Mouse (Mus musculus): ENCODE measurements around the gene Eif5. TPM values are rescaled to one million over a fixed set of nuclear protein-coding genes. Genes with fewer than 3 reads are reported as not detected.
A peak's percentile ranks its signal among the peaks of the same experiment; 100 is the strongest.
"Not testable (repeated sequence)": the region's sequence is repeated elsewhere in the genome, so short reads cannot be mapped to it uniquely, and the experiment has no call there.

Gene Eif5
- polyA plus RNA-seq, 1 experiment from 2014 or later, result 518 TPM

DNA sequence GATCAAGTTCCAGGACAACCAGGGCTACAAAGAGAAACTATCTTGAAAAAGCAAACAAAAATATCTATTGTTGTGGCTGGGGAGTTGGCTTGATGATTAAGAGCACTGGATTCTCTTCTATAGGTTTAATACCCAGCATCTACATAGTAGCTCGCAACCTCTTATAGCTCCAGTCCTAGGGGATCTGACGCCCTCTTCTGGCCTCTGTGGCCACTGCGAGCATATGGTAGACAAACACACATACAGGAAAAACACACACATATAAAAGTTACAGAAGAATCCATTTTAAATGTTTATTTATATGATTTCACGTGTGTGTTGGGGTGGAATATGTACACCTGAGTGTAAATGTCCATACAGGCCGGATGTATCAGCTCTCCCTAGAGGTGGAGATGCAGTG, 30.8 kb upstream of the Eif5 start:
- Histone ChIP-seq H3K4me1 (ENCODE audit: control insufficient read depth, insufficient read depth, low read length) (no peaks in the 10 kb centered on the region), H3K4me2 (ENCODE audit: low read depth, low read length) (no peak overlapping the region), H3K27ac (ENCODE audit: low read depth, low read length) (no peak overlapping the region), H3K9me3 (ENCODE audit: control insufficient read depth, low read length) (no peaks in the 10 kb centered on the region), H3K4me3 (ENCODE audit: low read depth, low read length) (no peak overlapping the region), H3K27me3 (ENCODE audit: control insufficient read depth, insufficient read depth, low read length) (no peaks in the 10 kb centered on the region), H3K36me3 (ENCODE audit: control insufficient read depth, insufficient read depth, low read length) (no peaks in the 10 kb centered on the region), H3K9ac (replicated peaks; ENCODE audit: low read depth, low read length) (no peak overlapping the region)
- WGBS, result 63% methylated on average over 5 of the region's 5 CpGs
- no peak for ATAC-seq (ENCODE audit: low read depth)

- H3K9ac ChIP-seq (replicated peaks; ENCODE audit: low read depth, low read length), result no peak overlapping the region
- no peak for ATAC-seq (ENCODE audit: low read depth)
- H3K27me3 ChIP-seq (ENCODE audit: control insufficient read depth, insufficient read depth, low read length), result no peaks in the 10 kb centered on the region
- no peak overlapping the region for H3K27ac ChIP-seq (ENCODE audit: low read depth, low read length)
- WGBS, result 92% methylated on average over 10 of the region's 10 CpGs
- H3K9me3 ChIP-seq (ENCODE audit: control insufficient read depth, low read length), result no peaks in the 10 kb centered on the region
- no peaks in the 10 kb centered on the region for H3K4me1 ChIP-seq (ENCODE audit: control insufficient read depth, insufficient read depth, low read length)
- no peak overlapping the region for H3K4me2 ChIP-seq (ENCODE audit: low read depth, low read length)
- H3K36me3 ChIP-seq (ENCODE audit: control insufficient read depth, insufficient read depth, low read length), result no peaks in the 10 kb centered on the region
- H3K4me3 ChIP-seq (ENCODE audit: low read depth, low read length), result no peak overlapping the region
Observed at GRCm38 (mm10) chr12:111507962-111508361, 29.9 kb upstream of the Eif5 start.

DNA sequence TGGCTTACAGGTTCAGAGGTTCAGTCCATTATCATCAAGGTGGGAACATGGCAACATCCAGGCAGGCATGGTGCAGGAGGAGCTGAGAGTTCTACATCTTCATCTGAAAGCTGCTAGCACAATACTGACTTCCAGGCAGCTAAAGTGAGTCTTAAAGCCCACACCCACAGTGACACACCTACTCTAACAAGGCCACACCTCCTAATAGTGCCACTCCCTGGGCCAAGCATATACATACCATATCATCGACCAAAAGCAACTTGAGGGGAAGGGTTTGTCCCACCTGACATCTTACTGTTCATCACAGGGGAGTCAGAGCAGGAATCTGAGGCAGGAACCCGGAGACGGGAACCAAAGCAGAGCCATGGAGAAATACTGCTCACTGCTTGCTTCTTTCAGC, 29.4 kb upstream of the Eif5 start:
- not testable (repeated sequence) for ATAC-seq (ENCODE audit: low read depth); H3K36me3 ChIP-seq (ENCODE audit: control insufficient read depth, insufficient read depth, low read length); H3K9ac ChIP-seq (replicated peaks; ENCODE audit: low read depth, low read length); H3K4me1 ChIP-seq (ENCODE audit: control insufficient read depth, insufficient read depth, low read length); H3K27ac ChIP-seq (ENCODE audit: low read depth, low read length); H3K4me3 ChIP-seq (ENCODE audit: low read depth, low read length); H3K27me3 ChIP-seq (ENCODE audit: control insufficient read depth, insufficient read depth, low read length); H3K9me3 ChIP-seq (ENCODE audit: control insufficient read depth, low read length); H3K4me2 ChIP-seq (ENCODE audit: low read depth, low read length)
- 79% methylated on average over 3 of the region's 3 CpGs for WGBS

GRCm38 (mm10) chr12:111512572-111513063, 25.2 kb upstream of the Eif5 start:
- H3K9me3 ChIP-seq (ENCODE audit: control insufficient read depth, low read length), result no peaks in the 10 kb centered on the region
- WGBS, result 90% methylated on average over 12 of the region's 12 CpGs
- H3K27me3 ChIP-seq (ENCODE audit: control insufficient read depth, insufficient read depth, low read length), result no peaks in the 10 kb centered on the region
- H3K9ac ChIP-seq (replicated peaks; ENCODE audit: low read depth, low read length), result no peak overlapping the region
- H3K4me2 ChIP-seq (ENCODE audit: low read depth, low read length), result no peak overlapping the region
- no peak for ATAC-seq (ENCODE audit: low read depth)
- H3K27ac ChIP-seq (ENCODE audit: low read depth, low read length), result no peak overlapping the region
- H3K4me1 ChIP-seq (ENCODE audit: control insufficient read depth, insufficient read depth, low read length), result no peaks in the 10 kb centered on the region
- H3K36me3 ChIP-seq (ENCODE audit: control insufficient read depth, insufficient read depth, low read length), result no peaks in the 10 kb centered on the region
- H3K4me3 ChIP-seq (ENCODE audit: low read depth, low read length), result no peak overlapping the region

DNA sequence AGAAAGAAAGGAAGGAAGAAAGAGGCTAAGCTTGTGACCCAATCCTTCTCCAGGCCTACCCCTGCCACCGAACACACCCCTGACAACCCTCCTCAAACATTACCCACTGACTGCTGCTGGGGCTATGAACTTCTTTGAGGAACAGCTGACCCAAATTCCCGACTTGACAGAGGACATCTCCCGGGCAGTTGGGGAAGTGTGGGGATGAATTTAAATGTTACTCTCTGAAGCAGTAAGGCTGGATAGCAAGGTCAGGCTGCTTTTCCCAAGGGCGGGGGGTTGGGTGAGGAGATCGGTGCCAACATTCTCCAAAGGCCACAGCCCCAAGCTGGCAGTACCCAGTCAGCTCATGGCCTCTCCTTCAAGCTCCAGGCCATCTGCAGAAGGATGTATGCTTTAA, 24.1 kb upstream of the Eif5 start:
- H3K36me3 ChIP-seq (ENCODE audit: control insufficient read depth, insufficient read depth, low read length), result no peaks in the 10 kb centered on the region
- no peaks in the 10 kb centered on the region for H3K27me3 ChIP-seq (ENCODE audit: control insufficient read depth, insufficient read depth, low read length)
- H3K27ac ChIP-seq (ENCODE audit: low read depth, low read length), result peak overlapping the region; percentile 35; the same call in 1 of the 2 replicates
- H3K9ac ChIP-seq (replicated peaks; ENCODE audit: low read depth, low read length), result no peak overlapping the region
- 46% methylated on average over 5 of the region's 5 CpGs for WGBS
- H3K4me3 ChIP-seq (ENCODE audit: low read depth, low read length), result no peak overlapping the region
- no peaks in the 10 kb centered on the region for H3K9me3 ChIP-seq (ENCODE audit: control insufficient read depth, low read length)
- no peak overlapping the region for H3K4me2 ChIP-seq (ENCODE audit: low read depth, low read length)
- no peaks in the 10 kb centered on the region for H3K4me1 ChIP-seq (ENCODE audit: control insufficient read depth, insufficient read depth, low read length)
- ATAC-seq (ENCODE audit: low read depth), result peak; percentile 73

GRCm38 (mm10) chr12:111514231-111514792, 23.5 kb upstream of the Eif5 start:
- Histone ChIP-seq H3K4me2 (ENCODE audit: low read depth, low read length) (no peak overlapping the region), H3K9ac (replicated peaks; ENCODE audit: low read depth, low read length) (no peak overlapping the region), H3K9me3 (ENCODE audit: control insufficient read depth, low read length) (no peaks in the 10 kb centered on the region), H3K27ac (ENCODE audit: low read depth, low read length) (peak overlapping the region; percentile 35; the same call in 1 of the 2 replicates), H3K36me3 (ENCODE audit: control insufficient read depth, insufficient read depth, low read length) (no peaks in the 10 kb centered on the region), H3K27me3 (ENCODE audit: control insufficient read depth, insufficient read depth, low read length) (no peaks in the 10 kb centered on the region), H3K4me3 (ENCODE audit: low read depth, low read length) (no peak overlapping the region), H3K4me1 (ENCODE audit: control insufficient read depth, insufficient read depth, low read length) (no peaks in the 10 kb centered on the region)
- WGBS, result 56% methylated on average over 7 of the region's 7 CpGs
- peak; percentile 49; the same call in 1 of the 2 replicates for ATAC-seq (ENCODE audit: low read depth)

DNA sequence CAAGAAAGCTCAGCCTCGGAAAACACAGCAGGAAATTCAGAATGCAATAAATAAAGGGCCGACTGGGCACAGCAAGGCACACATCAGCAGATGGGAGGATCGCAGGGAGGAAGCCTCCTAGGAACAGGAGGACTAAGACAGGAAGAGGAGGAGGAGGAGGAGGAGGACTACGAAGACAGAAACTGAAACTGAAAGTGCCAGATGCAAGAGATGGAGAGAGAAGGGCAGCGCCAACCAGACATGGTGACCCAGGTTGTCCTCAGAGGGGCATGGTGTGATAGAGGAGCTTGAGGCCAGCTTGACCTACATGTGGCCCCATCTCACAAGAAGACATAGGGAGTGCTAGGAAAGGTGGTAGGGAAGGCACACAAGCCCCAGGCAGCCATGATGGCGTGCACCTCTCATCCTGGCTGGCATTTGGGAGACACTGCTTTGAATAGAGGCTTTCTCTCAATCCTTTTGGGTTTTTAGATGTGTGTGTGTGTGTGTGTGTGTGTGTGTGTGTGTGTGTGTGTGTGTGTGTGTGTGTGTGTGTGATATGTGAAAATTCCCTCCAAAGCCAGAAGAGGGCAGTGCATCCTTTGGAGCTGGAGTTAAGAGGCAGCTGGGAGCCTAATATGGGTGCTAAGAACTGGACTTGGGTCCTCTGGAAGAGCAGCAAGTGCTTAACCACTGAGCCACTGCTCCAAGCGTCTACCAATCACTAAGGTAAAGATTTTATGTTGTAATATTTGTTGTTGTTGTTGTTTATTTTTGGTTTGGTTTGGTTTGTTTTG, 22.8 kb upstream of the Eif5 start:
- H3K4me2 ChIP-seq (ENCODE audit: low read depth, low read length), result no peak overlapping the region
- no peaks in the 10 kb centered on the region for H3K9me3 ChIP-seq (ENCODE audit: control insufficient read depth, low read length)
- no peaks in the 10 kb centered on the region for H3K4me1 ChIP-seq (ENCODE audit: control insufficient read depth, insufficient read depth, low read length)
- 72% methylated on average over 7 of the region's 7 CpGs for WGBS
- H3K9ac ChIP-seq (replicated peaks; ENCODE audit: low read depth, low read length), result no peak overlapping the region
- no peaks in the 10 kb centered on the region for H3K27me3 ChIP-seq (ENCODE audit: control insufficient read depth, insufficient read depth, low read length)
- peak overlapping the region; percentile 35; the same call in 1 of the 2 replicates for H3K27ac ChIP-seq (ENCODE audit: low read depth, low read length)
- no peak overlapping the region for H3K4me3 ChIP-seq (ENCODE audit: low read depth, low read length)
- no peaks in the 10 kb centered on the region for H3K36me3 ChIP-seq (ENCODE audit: control insufficient read depth, insufficient read depth, low read length)
- no peak for ATAC-seq (ENCODE audit: low read depth)

- no peak overlapping the region for H3K9ac ChIP-seq (replicated peaks; ENCODE audit: low read depth, low read length)
- H3K4me1 ChIP-seq (ENCODE audit: control insufficient read depth, insufficient read depth, low read length), result no peaks in the 10 kb centered on the region
- H3K9me3 ChIP-seq (ENCODE audit: control insufficient read depth, low read length), result no peaks in the 10 kb centered on the region
- H3K36me3 ChIP-seq (ENCODE audit: control insufficient read depth, insufficient read depth, low read length), result no peaks in the 10 kb centered on the region
- no peak overlapping the region for H3K4me3 ChIP-seq (ENCODE audit: low read depth, low read length)
- H3K27ac ChIP-seq (ENCODE audit: low read depth, low read length), result no peak overlapping the region
- 92% methylated on average over 5 of the region's 5 CpGs for WGBS
- H3K4me2 ChIP-seq (ENCODE audit: low read depth, low read length), result no peak overlapping the region
- no peak for ATAC-seq (ENCODE audit: low read depth)
- no peaks in the 10 kb centered on the region for H3K27me3 ChIP-seq (ENCODE audit: control insufficient read depth, insufficient read depth, low read length)
Observed at GRCm38 (mm10) chr12:111515920-111516319, 21.9 kb upstream of the Eif5 start.

- no peaks in the 10 kb centered on the region for H3K36me3 ChIP-seq (ENCODE audit: control insufficient read depth, insufficient read depth, low read length)
- H3K4me1 ChIP-seq (ENCODE audit: control insufficient read depth, insufficient read depth, low read length), result no peaks in the 10 kb centered on the region
- no peaks in the 10 kb centered on the region for H3K27me3 ChIP-seq (ENCODE audit: control insufficient read depth, insufficient read depth, low read length)
- no peak overlapping the region for H3K27ac ChIP-seq (ENCODE audit: low read depth, low read length)
- no peak overlapping the region for H3K4me2 ChIP-seq (ENCODE audit: low read depth, low read length)
- no peak overlapping the region for H3K4me3 ChIP-seq (ENCODE audit: low read depth, low read length)
- 93% methylated on average over 6 of the region's 6 CpGs for WGBS
- ATAC-seq (ENCODE audit: low read depth), result no peak
- no peaks in the 10 kb centered on the region for H3K9me3 ChIP-seq (ENCODE audit: control insufficient read depth, low read length)
- no peak overlapping the region for H3K9ac ChIP-seq (replicated peaks; ENCODE audit: low read depth, low read length)
Observed at GRCm38 (mm10) chr12:111516826-111517225, 21.0 kb upstream of the Eif5 start.

Measured in neural tube, embryonic 14.5 days (tissue).